Mouse (Mus musculus) testis, adult 2 months (tissue): ENCODE data around the gene Otop2. TPM values are rescaled to one million over a fixed set of nuclear protein-coding genes. Genes with fewer than 3 reads are reported as not detected.
A peak's percentile ranks its signal among the peaks of the same experiment; 100 is the strongest.

Experiments used
- H3K27ac ChIP-seq: fragments of 200-500 bp; 2 replicates; pipeline ENCODE4 v1.5.1; 2012; ENCODE audit warnings: low read depth, low read length; ENCODE audit not compliant: control insufficient read depth, insufficient read depth
- H3K27me3 ChIP-seq: fragments of 200-500 bp; 2 replicates; pipeline ENCODE4 v1.6.1; 2012; ENCODE audit warnings: mild to moderate bottlenecking, low read length, moderate library complexity; ENCODE audit not compliant: control insufficient read depth, insufficient read depth
- H3K36me3 ChIP-seq: fragments of 200-500 bp; 2 replicates; pipeline ENCODE4 v1.6.1; 2012; ENCODE audit warnings: mild to moderate bottlenecking, low read length; ENCODE audit not compliant: control insufficient read depth, insufficient read depth
- H3K4me1 ChIP-seq: fragments of 200-500 bp; 2 replicates; pipeline ENCODE4 v1.6.1; 2012; ENCODE audit warnings: low read length; ENCODE audit not compliant: control insufficient read depth, insufficient read depth
- H3K4me3 ChIP-seq: fragments of 200-500 bp; 2 replicates; pipeline ENCODE4 v1.5.1; 2012; ENCODE audit warnings: low read depth, mild to moderate bottlenecking, low read length, moderate library complexity, mixed read lengths; ENCODE audit not compliant: control insufficient read depth
- CTCF ChIP-seq: fragments of 200-500 bp; IDR thresholded peaks from 2 replicates; pipeline ENCODE4 v1.5.1; 2012; ENCODE audit warnings: low read depth, mild to moderate bottlenecking, inconsistent platforms, low read length, moderate library complexity; ENCODE audit not compliant: control insufficient read depth, insufficient read depth, insufficient replicate concordance
- POLR2A ChIP-seq: fragments of 200-500 bp; IDR thresholded peaks from 2 replicates; pipeline ENCODE4 v1.6.1; 2012; ENCODE audit warnings: low read depth, mild to moderate bottlenecking, inconsistent platforms, low read length, moderate library complexity; ENCODE audit not compliant: control insufficient read depth
- polyA plus RNA-seq: library from polyadenylated mRNA; depleted of rRNA; stranded (reverse); fragments of >200 nt; gene quantifications from 2 replicates; pipeline ENCODE4 v1.2.3, GENCODE M21; 2012

The Otop2 gene
- polyA plus RNA-seq, 1 experiment: 8.5 TPM

- Histone ChIP-seq H3K4me3 (no peak overlapping the region), H3K27me3 (no peaks in the 10 kb centered on the region)
Measured at GRCm38 (mm10) chr11:115323354-115323753, 16.4 kb downstream of the Otop2 start.

GRCm38 (mm10) chr11:115326730-115327129 is 19.8 kb downstream of the Otop2 start:
- Histone ChIP-seq H3K36me3 (no peaks in the 10 kb centered on the region), H3K27me3 (no peaks in the 10 kb centered on the region; the same call in 1 of the 2 replicates), H3K4me3 (no peak overlapping the region), H3K27ac (no peak overlapping the region), H3K4me1 (peaks cover 11% of the 10 kb centered on the region)
- TF ChIP-seq POLR2A (peak; percentile 35; the same call in 1 of the 2 replicates), CTCF (no peak)

More at GRCm38 (mm10) chr11:115323354-115323753, 16.4 kb downstream of the Otop2 start:
- Histone ChIP-seq H3K27ac (no peak overlapping the region), H3K4me1 (peaks cover 11% of the 10 kb centered on the region), H3K36me3 (no peaks in the 10 kb centered on the region)
- TF ChIP-seq POLR2A: no peak
- TF ChIP-seq CTCF: no peak

DNA sequence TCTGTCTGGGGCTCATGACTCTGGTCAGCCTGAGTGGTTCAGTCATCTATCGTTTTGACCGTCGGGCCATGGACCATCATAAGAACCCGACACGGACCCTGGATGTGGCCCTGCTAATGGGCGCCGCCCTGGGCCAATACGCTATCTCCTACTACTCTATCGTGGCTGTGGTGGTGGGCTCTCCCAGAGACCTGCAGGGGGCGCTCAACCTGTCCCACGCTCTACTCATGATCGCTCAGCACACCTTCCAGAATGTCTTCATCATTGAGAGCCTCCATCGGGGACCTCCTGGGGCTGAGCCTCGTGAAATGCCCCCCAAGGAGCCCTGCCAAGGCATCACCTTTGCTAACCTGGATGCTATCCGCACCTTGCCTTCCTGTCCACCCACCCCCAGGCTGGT is 22.4 kb downstream of the Otop2 start:
- H3K36me3 ChIP-seq: no peaks in the 10 kb centered on the region
- peak; percentile 66; the same call in 1 of the 2 replicates for TF ChIP-seq CTCF
- no peak for TF ChIP-seq POLR2A
- peak overlapping the region; percentile 67 for H3K4me3 ChIP-seq
- H3K27me3 ChIP-seq: no peaks in the 10 kb centered on the region; the same call in 1 of the 2 replicates
- no peak overlapping the region for H3K27ac ChIP-seq
- H3K4me1 ChIP-seq: peaks cover 9% of the 10 kb centered on the region

GRCm38 (mm10) chr11:115334531-115334930 is 27.6 kb downstream of the Otop2 start, which contains the start of gene Otop3:
Otop3 (plus strand) TSS chr11:115334731.
- no peaks in the 10 kb centered on the region for H3K36me3 ChIP-seq
- H3K4me3 ChIP-seq: no peak within 1 kb of the TSS; the same call in 1 of the 2 replicates
- no peak for TF ChIP-seq CTCF
- TF ChIP-seq POLR2A: no peak
- no peak within 1 kb of the TSS for H3K27ac ChIP-seq
- H3K4me1 ChIP-seq: peaks cover 8% of the 10 kb centered on the region
- no peaks in the 10 kb centered on the region for H3K27me3 ChIP-seq

DNA sequence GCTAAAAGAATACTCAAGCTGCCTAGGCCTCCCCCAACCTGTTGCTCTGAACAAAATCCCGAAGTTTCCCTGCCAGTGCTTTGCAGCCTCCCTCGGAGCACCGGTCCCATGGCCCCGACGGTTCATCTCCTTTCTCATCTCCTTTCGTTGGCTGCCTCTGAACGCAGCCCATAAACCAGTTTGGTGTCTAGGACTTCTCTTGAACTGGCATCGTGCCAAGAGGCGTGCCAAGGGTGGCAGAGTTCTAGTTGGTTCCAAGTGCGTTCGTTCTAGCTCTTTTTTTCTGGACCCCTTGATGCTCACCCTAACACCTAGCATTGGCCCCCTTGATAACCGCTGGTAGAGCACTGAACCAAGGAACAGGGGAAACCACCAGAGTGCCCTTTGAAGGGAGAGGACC is 28.3 kb downstream of the Otop2 start:
- no peak overlapping the region for H3K4me3 ChIP-seq
- no peak overlapping the region for H3K27ac ChIP-seq
- no peaks in the 10 kb centered on the region for H3K27me3 ChIP-seq
- TF ChIP-seq POLR2A (no peak), CTCF (no peak)
- H3K4me1 ChIP-seq: peaks cover 6% of the 10 kb centered on the region
- H3K36me3 ChIP-seq: no peaks in the 10 kb centered on the region

GRCm38 (mm10) chr11:115336115-115336514 is 29.2 kb downstream of the Otop2 start:
- Histone ChIP-seq H3K27me3 (no peaks in the 10 kb centered on the region), H3K4me1 (peaks cover 6% of the 10 kb centered on the region), H3K27ac (no peak overlapping the region), H3K36me3 (no peaks in the 10 kb centered on the region), H3K4me3 (no peak overlapping the region)
- no peak for TF ChIP-seq CTCF
- no peak for TF ChIP-seq POLR2A

GRCm38 (mm10) chr11:115337350-115337749 is 30.4 kb downstream of the Otop2 start:
- peaks cover 6% of the 10 kb centered on the region for H3K4me1 ChIP-seq
- TF ChIP-seq CTCF (no peak), POLR2A (no peak)
- no peaks in the 10 kb centered on the region for H3K27me3 ChIP-seq
- no peaks in the 10 kb centered on the region for H3K36me3 ChIP-seq
- no peak overlapping the region for H3K4me3 ChIP-seq
- no peak overlapping the region for H3K27ac ChIP-seq
